Mouse (Mus musculus): Measurements from ENCODE around the gene Cyfip1.
"Not testable (repeated sequence)": the region's sequence is repeated elsewhere in the genome, so short reads cannot be mapped to it uniquely, and the experiment has no call there.

Cyfip1 gene

GRCm38 (mm10) chr7:55859956-55860355 lies 18.4 kb downstream of the Cyfip1 start:
- in situ Hi-C loops (cut with MboI; ENCODE audit: unreplicated experiment in 2 of 2) = no loop called here

- in situ Hi-C loops (cut with MboI; ENCODE audit: unreplicated experiment in 2 of 2) = no loop called here
Measured at GRCm38 (mm10) chr7:55861175-55861574, 19.6 kb downstream of the Cyfip1 start.

GRCm38 (mm10) chr7:55865044-55865443 lies 23.5 kb downstream of the Cyfip1 start:
- in situ Hi-C loops (cut with MboI; ENCODE audit: unreplicated experiment in 2 of 2) = no loop called here

- in situ Hi-C loops (cut with MboI; ENCODE audit: unreplicated experiment in 2 of 2) = no loop called here
Measured at GRCm38 (mm10) chr7:55865750-55866416, 24.3 kb downstream of the Cyfip1 start.

- in situ Hi-C loops (cut with MboI; ENCODE audit: unreplicated experiment in 2 of 2) = no loop called here
Measured at GRCm38 (mm10) chr7:55868247-55868646, 26.7 kb downstream of the Cyfip1 start.

- in situ Hi-C loops (cut with MboI; ENCODE audit: unreplicated experiment in 2 of 2) = no loop called here
Measured at GRCm38 (mm10) chr7:55869220-55869619, 27.7 kb downstream of the Cyfip1 start.

GRCm38 (mm10) chr7:55870340-55871020 lies 28.9 kb downstream of the Cyfip1 start:
- in situ Hi-C loops (cut with MboI; ENCODE audit: unreplicated experiment in 2 of 2) = no loop called here

GRCm38 (mm10) chr7:55871476-55871875 lies 29.9 kb downstream of the Cyfip1 start:
- in situ Hi-C loops (cut with MboI; ENCODE audit: unreplicated experiment in 2 of 2) = no loop called here

GRCm38 (mm10) chr7:55874703-55875102 lies 33.2 kb downstream of the Cyfip1 start:
- in situ Hi-C loops (cut with MboI; ENCODE audit: unreplicated experiment in 2 of 2) = no loop called here

- in situ Hi-C loops (cut with MboI; ENCODE audit: unreplicated experiment in 2 of 2) = no loop called here
Measured at GRCm38 (mm10) chr7:55877721-55878120, 36.2 kb downstream of the Cyfip1 start.

- in situ Hi-C loops (cut with MboI; ENCODE audit: unreplicated experiment in 2 of 2) = no loop called here
Measured at GRCm38 (mm10) chr7:55880882-55881281, 39.3 kb downstream of the Cyfip1 start.

GRCm38 (mm10) chr7:55888603-55889002 lies 47.1 kb downstream of the Cyfip1 start:
- in situ Hi-C loops (cut with MboI; ENCODE audit: unreplicated experiment in 2 of 2) = no loop called here

GRCm38 (mm10) chr7:55889996-55890395 lies 48.5 kb downstream of the Cyfip1 start:
- in situ Hi-C loops (cut with MboI; ENCODE audit: unreplicated experiment in 2 of 2) = no loop called here

GRCm38 (mm10) chr7:55890731-55891130 lies 49.2 kb downstream of the Cyfip1 start:
- in situ Hi-C loops (cut with MboI; ENCODE audit: unreplicated experiment in 2 of 2) = no loop called here

GRCm38 (mm10) chr7:55891797-55892196 lies 50.3 kb downstream of the Cyfip1 start:
- in situ Hi-C loops (cut with MboI; ENCODE audit: unreplicated experiment in 2 of 2) = no loop called here

- in situ Hi-C loops (cut with MboI; ENCODE audit: unreplicated experiment in 2 of 2) = no loop called here
Measured at GRCm38 (mm10) chr7:55903766-55904165, 62.2 kb downstream of the Cyfip1 start.

- in situ Hi-C loops (cut with MboI; ENCODE audit: unreplicated experiment in 2 of 2) = no loop called here
Measured at GRCm38 (mm10) chr7:55905449-55905848, 63.9 kb downstream of the Cyfip1 start.

- in situ Hi-C loops (cut with MboI; ENCODE audit: unreplicated experiment in 2 of 2) = no loop called here
Measured at GRCm38 (mm10) chr7:55909519-55909918, 68.0 kb downstream of the Cyfip1 start.

GRCm38 (mm10) chr7:55910356-55910755 lies 68.8 kb downstream of the Cyfip1 start:
- in situ Hi-C loops (cut with MboI; ENCODE audit: unreplicated experiment in 2 of 2) = no loop called here

GRCm38 (mm10) chr7:55911371-55911770 lies 69.8 kb downstream of the Cyfip1 start:
- in situ Hi-C loops (cut with MboI; ENCODE audit: unreplicated experiment in 2 of 2) = no loop called here

GRCm38 (mm10) chr7:55912118-55912517 lies 70.6 kb downstream of the Cyfip1 start:
- in situ Hi-C loops (cut with MboI; ENCODE audit: unreplicated experiment in 2 of 2) = no loop called here

- in situ Hi-C loops (cut with MboI; ENCODE audit: unreplicated experiment in 2 of 2) = not testable (repeated sequence)
Measured at GRCm38 (mm10) chr7:55918365-55918764, 76.8 kb downstream of the Cyfip1 start.

Measured in v-Abl transformed pro-B cells (cell line).